Mouse (Mus musculus): ENCODE data around the gene Wdr45b. TPM values are rescaled to one million over a fixed set of nuclear protein-coding genes. Genes with fewer than 3 reads are reported as not detected.
"Not testable (repeated sequence)": the region's sequence is repeated elsewhere in the genome, so short reads cannot be mapped to it uniquely, and the experiment has no call there.

Wdr45b gene
- 50.2 and 68.6 TPM in 2 replicates for total RNA-seq (2021)
- long read RNA-seq, transcript Wdr45b-201 (10 exons, 2,321 nt) = major isoform, 95 of 113 reads
- long read RNA-seq, partial matches to known transcripts = 1 of 113 reads
- long read RNA-seq, other reads (novel, unspliced or antisense) = 17 of 113 reads

DNA sequence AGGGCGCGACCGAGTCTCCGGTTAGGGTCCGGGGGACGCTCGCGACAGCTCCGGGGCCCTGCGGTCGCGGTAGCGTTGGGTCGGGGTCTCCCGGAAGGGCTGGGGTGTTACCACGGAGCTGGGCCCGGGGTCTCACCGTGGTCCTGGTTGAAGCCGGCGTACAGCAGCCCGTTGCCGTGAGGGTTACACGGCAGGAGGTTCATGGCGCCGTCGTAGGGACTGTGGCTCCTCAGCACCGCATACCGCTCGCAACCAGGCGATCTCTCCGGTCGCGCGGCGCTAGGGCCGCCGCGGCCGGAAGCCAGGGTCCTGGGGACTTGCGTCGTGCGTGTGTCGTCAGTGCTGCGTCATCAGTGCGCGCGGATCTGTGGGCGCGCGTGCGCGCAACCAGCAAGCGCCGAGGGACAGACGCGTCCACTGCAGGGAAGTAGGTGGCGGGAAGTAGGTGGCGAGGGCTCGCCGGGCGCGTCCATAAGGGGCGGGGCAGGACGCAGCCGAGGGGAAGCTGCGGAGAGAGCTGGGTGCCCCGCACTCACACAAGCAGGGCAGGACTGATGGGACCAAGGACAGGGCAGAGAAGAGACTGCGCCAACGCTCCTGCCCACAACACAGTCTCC, at the start of gene Wdr45b:
Wdr45b (minus strand) TSS at position 355 of the 617 bp plus-strand sequence.
- DNase-seq = peak; percentile 98

DNA sequence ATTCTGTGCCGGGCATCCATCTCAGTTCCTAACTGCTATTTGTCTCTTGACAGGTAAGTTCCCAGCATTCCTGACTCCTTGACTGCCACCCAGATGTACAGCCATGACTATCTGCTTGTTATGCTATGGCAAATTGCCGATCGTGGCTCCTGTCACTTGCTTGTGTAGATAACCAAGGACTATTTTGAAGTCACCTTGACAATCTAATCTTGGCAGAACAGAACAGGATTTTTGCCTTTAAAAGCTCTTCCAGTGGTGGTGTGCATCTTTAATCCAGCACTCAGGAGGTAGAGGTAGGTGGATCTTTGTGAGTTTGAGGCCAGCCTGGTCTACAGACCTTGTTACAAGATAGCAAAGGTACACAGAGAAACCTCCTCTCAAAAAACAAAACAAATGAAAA, 38.2 kb upstream of the Wdr45b start:
- no peak for DNase-seq

DNA sequence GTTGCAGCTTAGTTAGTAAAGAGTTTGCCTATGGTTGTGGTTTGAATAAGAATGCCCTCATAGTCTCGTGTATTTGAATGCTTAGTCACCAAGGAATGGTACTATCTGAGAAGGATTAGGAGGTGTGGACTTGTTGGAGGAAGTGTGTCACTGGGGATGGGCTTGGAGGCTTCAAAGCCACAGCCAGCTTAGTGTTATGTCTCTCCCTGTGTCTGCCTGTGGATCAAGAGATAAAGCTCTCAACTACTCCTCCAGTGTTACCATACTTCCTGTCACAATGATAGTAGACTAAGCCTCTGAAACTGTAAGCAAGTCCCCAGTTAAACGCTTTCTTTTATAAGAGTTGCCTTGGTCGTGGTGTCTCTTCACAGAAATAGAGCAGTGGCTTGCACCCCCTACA, 36.5 kb upstream of the Wdr45b start:
- no peak for DNase-seq

DNA sequence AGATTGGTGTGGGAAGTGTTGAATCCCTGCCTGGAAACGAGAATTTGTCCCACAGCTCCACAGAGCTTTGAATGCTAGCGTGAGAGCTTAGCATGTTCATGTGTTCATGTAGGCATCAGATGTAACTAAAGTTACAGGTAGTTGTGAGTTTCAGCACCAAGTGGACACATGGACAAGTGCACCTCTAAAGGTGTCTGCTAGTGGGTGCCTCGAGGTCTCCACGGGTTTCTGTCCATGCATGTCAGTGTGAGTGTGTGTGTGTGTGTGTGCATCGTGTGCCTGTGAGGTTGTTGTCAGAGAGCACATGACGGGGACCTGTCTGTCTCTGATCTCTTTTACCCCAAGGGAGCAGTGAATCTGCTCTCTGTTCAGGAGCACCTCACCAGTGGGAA, 34.3 kb upstream of the Wdr45b start:
- no peak for DNase-seq

DNA sequence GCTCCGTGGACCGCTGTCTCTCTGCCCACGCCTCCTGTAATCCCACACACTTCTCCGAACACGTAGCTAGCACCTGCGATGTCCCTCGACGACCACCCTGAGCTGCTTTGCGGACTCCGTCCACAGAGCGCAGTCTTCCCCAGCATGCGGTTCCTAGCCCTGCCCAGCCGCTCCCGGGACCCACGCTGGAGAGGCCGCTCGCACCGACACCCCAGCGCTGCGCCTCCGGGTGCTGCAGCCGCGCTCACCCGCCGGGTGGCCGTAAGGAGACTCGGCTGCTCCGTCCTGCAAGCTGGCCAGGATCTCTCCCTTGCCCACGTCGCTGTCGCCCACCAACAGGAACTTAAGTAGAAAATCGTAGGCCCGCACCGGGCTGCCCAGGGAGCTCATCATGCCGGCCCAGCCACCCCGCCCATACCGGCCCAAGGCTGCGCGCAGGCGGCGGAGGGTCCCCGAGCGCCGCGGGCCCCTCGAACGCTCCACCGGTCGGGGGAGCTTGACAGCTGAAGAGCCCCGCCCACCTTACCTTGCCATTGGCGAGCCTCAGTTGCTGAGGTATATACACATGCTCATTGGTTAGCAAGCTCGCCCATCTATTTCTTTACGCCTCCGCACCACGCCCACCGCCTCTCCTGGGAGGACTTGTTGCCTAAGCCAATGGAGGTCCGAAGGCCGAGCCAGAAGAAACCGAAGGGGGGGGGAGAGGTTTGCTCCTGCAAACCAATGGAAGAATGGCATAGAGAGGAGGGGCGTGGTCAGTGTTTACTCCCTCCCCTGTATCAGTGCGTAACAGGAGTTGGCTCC, 33.7 kb upstream of the Wdr45b start, which contains the start of gene Rab40b:
Rab40b (minus strand) TSS at position 502 of the 804 bp plus-strand sequence.
- DNase-seq = peak; percentile 90

DNA sequence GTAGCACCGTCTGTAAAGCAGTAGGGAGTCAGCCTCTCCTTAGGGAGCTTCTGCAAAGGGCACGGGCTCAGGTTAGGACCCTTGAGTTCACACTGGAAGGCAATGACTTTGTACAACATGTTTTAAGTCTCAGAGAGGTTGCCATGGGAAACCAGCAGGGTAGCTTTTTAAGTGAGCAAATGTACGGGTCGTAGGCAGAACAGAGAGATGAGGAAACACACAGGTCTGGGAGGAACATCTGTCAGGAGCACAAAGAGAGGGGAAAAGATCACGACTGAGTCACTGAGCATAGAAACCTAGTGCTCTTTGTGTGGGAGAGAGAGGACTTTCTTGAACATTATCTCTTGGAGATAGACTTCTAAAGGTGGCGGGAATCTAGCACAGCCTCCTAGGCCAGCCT, 26.0 kb upstream of the Wdr45b start:
- no peak for DNase-seq

DNA sequence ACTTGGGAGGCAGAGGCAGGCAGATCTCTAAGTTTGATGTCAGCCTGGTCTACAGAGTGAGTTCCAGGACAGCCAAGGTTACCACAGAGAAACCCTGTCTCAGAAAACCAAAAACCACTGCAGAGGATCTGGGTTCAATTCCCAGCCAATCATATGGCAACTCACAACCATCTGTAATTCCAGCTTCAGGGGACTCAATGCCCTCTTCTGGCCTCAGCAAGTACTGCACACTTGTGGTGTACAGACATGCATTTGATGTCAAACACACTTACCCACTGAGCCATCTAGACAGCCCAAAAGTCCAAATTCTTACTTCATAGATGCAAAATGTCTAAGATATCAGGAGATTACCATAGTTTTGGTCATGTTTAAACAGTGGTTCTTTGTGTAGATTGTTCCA, 24.4 kb upstream of the Wdr45b start:
- DNase-seq = no peak

DNA sequence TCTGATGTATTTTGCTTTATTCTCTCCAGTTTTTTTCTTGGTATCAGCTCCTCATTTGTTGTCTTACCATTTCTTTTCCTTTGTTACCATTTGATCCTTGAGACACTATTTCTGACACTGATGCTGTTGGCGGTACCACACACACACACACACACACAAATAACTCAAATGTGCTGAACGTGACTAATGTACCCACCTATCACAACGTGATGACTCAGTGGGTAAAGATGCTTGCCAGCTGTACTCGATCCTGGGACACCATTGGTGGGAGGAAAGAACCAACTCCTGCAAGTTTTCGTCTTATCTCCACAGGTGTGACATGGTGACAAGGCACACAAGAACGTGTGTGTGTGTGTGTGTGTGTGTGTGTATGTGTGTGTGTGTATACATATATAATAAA, 19.1 kb upstream of the Wdr45b start:
- no peak for DNase-seq

DNA sequence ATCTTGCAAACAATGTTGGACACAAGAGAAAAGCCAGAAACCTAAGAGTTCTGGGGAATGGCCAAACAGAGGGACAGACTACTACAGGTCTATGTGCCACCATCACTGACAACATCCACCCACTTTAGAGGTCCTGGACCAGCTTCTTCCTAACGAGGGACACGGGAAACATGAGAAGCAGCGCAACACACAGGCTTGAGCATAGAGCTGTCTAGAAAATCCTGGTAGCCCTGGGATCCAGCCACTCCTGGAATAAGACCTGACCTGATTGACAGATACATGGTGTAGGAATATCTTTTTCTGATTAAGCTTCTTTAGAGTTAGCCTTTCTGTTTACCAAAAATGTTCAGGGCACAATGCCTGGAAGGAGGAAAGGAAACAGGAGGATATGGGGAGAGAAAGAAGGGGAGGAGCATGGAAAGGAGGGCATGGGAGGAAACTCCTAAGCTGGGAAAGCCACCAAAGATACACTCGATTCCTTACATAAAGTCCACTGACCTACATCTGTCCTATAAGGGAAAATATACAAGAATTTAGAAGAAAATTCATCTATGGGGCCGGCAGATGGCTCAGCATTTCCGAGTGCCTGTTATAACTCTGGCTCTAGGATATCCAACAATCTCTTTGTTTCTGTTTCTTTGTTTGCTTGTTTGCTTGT, 16.2 kb upstream of the Wdr45b start:
- DNase-seq = no peak

DNA sequence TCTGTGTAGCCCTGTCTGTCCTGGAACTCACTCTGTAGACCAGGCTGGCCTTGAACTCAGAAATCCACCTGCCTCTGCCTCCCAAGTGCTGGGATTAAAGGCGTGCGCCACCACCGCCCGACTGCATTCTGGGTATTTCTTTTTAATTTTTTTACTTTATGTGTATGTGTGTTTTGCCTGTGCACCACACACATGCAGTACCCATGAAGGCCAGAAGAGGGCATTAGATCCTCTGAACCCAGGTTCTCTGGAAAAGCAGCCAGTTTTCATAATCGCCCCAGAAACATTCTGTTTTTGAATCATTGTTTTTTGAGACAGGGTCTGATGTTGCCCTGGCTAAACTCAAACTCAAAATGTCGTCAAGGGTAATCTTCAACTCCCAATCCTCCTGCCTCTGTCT, 15.4 kb upstream of the Wdr45b start:
- DNase-seq = peak; percentile 20

DNA sequence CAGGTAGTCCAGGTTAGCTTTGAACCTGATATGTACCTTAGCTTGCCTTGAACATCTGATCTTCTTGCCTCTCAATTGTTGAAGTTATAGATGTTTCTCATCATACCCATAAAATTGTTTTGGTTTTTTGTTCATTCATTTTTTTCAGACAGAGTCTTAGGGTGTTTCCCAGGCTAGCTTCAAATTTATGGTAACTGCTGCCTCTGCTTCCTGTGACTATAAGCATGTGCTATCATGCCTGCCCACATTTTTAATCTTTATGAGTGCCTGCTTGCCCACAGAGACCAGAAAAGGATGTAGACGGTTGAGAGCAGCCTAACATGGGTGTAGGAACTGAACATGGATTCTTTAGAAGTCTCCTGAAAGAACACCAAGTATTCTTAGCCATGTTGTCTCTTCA, 14.5 kb upstream of the Wdr45b start:
- no peak for DNase-seq

DNA sequence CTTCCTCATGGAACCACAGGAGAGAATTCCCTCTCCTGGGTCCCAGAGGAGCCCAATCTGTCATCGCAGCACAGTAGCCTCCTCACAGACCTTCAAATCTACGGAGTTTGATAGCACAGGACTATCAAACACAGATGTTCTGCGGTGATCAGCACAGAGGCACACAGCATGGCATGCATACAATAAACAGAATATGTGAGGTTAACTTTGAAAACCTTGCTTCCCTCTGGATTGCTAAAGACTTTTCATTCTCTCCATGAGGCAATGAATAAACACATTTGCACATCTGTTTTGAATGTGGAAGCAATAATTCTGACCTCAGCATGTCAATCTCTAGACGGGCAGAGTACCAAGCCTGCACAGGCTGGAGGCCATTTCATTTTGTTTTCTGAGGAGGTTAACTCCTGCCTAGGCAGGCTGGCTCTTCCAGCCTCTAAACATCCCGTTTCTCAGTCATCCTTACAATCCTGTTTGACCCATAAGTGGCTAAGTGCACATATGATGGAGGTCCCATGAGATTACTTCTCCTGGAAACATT, 13.0 kb upstream of the Wdr45b start:
- no peak for DNase-seq

DNA sequence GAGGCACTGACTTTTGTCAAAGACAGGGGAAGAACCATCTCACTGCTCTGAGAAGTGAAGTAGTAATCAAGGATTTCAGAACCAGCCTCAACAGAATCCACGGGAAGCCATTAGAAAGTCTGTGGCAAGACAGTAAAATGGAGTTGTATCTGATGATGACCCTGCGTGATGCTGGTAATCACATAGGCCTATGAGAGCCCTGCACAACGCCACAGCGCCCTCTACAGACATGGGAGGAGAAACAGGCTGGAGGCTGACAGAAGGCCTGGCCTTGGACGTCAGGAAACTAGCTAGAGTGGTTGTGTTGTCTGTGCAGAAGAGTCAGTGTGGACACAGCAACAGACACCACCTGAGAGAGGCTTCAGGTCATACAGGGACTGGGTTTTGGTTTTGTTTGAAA, 8.0 kb upstream of the Wdr45b start:
- peak; percentile 64 for DNase-seq

DNA sequence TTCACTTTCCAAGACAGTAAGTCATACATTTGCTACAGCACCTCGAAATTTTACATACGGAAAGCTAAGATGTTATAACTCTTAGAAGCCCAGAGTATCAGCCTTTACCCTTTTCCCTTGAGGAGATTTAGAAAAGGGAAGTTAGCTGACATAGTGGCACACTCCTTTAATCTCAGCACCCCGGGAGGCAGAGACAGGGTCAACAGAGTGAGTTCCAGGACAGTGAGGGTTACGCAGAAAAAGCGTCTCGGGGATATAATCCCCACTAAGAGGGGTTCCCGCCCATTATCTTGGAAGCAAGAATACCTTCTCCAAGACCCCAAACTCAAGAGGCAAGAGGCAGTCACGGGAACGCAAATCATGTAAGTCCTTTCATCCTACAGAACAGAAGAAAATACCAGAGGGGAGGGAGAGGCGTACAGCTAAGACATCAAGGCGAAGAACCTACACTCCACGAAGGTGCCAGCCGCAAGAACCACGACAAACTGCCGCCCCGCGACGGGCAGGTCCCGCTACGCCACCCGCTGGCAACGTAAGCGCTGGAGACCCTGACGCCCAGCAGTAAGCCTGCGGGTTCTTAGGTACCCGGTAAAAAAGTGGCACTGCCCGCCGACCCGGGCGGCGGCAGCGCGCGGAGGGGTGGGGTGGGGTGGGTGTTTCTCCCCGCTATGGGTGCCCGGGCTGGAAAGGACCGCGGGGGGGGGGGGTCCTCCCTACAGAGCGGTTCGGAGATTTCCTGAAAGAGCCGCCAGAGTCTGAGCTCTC, 737 bp downstream of the Wdr45b start:
- DNase-seq = peak; percentile 38

DNA sequence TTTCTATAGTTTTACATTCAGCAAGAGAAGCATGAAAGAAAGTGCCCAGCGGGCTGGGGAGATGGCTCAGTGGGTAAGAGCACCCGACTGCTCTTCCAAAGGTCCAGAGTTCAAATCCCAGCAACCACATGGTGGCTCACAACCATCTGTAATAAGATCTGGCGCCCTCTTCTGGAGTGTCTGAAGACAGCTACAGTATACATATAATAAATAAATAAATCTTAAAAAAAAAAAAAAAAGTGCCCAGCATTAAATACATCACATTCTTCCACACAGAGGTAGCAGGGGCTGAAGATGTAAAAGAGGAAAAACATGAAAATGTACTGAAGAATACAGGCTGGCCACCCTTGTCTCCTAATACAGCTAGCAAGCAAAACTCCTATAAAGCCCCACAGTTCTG, 5.5 kb downstream of the Wdr45b start:
- not testable (repeated sequence) for DNase-seq

DNA sequence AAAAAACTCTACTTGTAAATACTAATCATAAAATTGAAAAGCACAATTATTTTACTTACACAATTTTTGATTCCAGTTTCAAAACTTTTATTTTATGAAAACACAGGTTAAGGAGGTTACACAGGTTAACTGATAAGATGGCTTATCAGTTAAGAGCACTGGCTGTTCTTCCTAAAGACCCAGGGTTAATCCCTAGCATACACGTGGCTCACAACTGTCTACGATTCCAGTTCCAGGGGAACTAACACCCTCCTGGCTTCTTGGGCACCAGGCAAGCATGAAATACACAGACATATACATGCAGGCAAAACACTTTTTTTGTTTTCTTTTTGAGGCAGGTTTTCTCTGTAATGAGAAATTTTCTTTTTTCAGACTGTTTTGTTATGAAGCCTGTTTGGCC, 6.1 kb downstream of the Wdr45b start:
- DNase-seq = no peak

DNA sequence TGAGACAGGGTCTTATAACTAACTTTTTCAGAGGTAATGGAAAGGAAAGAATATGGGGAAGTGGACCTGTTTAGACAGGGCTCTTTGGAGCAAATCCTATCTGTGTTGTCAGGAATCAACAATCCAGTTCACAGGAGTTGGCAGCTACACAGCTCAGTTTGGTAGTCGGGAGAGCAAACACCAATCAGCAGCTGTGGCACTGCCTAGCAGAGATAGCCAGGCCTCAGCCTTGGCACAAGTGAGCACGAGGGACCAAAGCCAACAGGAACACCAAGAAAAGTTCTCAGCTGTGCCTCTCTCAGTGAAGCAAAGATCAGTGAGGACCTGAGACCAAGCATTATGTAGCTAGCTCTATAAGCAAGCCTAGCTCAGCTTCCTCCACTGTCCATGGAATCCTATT, 7.2 kb downstream of the Wdr45b start:
- DNase-seq = peak; percentile 29

DNA sequence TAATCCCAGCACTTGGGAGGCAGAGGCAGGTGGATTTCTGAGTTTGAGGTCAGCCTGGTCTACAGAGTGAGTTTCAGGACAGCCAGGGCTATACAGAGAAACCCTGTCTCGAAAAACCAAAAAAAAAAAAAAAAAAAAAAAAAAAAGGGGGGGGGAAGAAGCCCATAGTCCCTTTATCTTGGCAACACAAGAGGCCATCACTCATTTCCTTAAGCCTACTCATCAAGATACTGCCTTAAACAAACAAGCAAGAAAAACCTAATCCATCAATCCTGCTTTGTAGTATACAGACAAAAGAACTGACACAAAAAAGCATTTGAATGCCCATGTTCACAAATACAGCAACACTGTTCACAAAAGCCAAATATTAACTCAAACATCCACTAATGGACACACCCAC, 11.8 kb downstream of the Wdr45b start:
- DNase-seq = not testable (repeated sequence)

DNA sequence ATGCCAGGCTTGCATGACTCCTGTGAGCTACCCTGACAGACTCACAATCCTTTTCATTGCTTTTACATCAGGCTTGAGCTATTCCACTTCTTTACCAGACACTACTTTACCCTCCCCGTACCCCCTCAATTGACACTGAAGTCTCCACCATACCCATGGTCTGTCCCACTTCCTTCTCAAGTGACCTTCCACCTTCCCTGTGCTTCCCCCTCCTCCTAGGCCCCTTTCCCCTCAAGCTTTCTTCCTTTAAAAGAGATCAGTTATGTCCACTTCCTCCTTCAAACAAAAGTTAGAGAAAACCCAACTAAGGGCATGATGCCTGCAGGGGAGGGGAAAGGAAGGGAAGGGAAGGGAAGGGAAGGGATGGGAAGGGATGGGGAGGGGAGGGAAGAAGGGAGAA, 14.0 kb downstream of the Wdr45b start:
- DNase-seq = no peak

DNA sequence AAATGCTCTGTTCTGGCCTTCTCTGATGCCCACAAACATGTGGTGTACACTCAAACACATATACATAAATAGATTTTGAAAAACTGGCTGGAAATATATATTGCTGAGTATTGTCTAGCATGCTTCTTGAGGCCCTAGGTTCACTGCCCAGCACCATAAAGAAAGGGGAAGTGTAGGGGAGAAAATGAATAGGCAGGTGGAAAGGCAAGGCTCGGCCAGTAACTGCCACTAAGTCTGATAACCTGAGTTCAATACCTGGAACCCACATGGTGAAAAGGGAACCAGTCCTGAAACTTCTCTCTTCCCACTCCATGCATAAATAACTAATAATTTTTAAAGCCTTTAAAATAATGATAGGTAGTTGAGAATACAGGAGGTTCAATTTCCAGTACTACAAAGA, 14.6 kb downstream of the Wdr45b start:
- no peak for DNase-seq

DNA sequence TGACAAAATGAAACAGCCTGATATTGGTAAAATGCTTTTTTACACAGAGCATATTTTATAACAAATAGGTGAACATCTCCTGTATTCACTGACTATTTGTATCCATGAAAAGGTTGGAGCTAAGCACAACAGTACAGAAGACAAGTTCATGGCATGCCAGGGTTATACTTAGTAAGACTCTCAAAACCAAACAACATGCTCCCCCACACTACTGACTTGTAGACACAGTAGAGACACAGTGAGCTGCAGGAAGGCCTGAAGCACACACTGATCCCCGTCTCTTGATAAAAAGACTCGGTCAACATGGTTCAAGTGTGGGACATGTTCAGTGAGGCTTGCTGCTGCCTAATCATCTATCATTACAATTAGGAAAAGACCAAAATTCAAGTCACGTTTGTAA, 22.6 kb downstream of the Wdr45b start:
- DNase-seq = no peak

DNA sequence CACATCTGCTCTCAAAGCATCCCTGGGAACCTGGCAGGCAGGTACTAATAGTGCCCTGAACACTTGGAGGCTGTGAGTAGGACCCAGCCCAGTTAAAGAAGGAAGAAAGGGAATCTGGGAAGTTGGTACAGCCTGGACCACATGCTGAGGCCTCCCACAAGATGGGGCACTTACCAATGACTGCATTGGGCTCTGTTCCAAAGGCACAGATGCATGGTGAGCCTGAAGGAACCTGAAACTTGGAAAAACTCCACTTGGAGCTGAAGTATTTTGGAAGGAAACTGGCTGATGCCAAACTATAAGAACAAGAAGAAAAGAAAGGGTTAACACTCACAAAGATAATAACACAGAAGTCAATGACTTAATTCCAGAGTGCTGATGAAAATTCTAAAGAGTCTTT, 25.6 kb downstream of the Wdr45b start:
- DNase-seq = no peak

Data from adrenal gland, postnatal 25 days (tissue).